12 mouse cellular contexts compared by ENCODE assay signal in the genomic region with DNA sequence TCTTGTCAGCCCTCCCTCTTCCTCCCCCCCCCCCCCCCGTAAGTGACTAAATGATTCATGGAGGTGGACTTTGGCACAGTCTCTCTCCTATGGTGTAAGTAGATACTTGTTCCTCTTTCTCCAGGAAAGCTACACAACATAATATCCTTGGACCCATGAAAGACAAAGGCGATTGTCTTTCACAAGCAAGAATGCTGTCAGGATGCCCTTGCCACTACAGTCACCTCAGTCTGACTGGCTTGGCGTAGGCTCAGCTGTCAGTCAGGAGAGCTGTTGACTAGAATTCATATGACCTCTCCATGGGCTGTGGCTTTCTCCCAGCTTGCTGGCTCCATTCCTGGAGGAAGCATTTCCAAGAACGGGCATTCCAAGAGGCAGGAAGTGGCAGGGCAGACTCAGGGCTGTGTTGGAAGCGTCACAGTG. TPM values are rescaled to one million over a fixed set of nuclear protein-coding genes. Genes with fewer than 3 reads are reported as not detected.
DNase-seq lines count a peak whose midpoint lies in the region; ATAC-seq and TF ChIP-seq lines count a peak whose summit lies in the region.
"Had no signal": no experiment of that assay in that cellular context is flagged by ENCODE, and none has a peak within 500 bp of the region (broad histone marks: within the 10 kb centered on the region; RNA-seq: fewer than 3 reads in every experiment).

No protein-coding gene starts in this region.

- H3K4me1 ChIP-seq in hindbrain, postnatal 0 days (ENCODE audit: insufficient read depth, low read length) = no peaks in the 10 kb centered on the region
- no peaks in the 10 kb centered on the region for H3K4me1 ChIP-seq in hindbrain, embryonic 16.5 days (ENCODE audit: control insufficient read depth, insufficient read depth, low read depth, low read length)
- H3K4me1 ChIP-seq in intestine, embryonic 16.5 days (ENCODE audit: control insufficient read depth, insufficient read depth, low read length) = no peaks in the 10 kb centered on the region
- H3K4me1 ChIP-seq in limb, embryonic 10.5 days = no peaks in the 10 kb centered on the region
- H3K4me1 ChIP-seq in forebrain, embryonic 16.5 days (replicated peaks; ENCODE audit: control insufficient read depth, insufficient read depth, low read length) = no peaks in the 10 kb centered on the region; the same call in 1 of the 2 replicates
- H3K4me1 ChIP-seq: liver, embryonic 15.5 days had no signal

- WGBS in hindbrain, postnatal 0 days = 44% methylated on average over 5 of the region's 5 CpGs
- WGBS in hindbrain, embryonic 16.5 days = 54% methylated on average over 4 of the region's 5 CpGs
- WGBS in intestine, embryonic 16.5 days = 56% methylated on average over 5 of the region's 5 CpGs
- 84% methylated on average over 5 of the region's 5 CpGs for WGBS in limb, embryonic 10.5 days
- 66% methylated on average over 5 of the region's 5 CpGs for WGBS in forebrain, embryonic 16.5 days

- no peak overlapping the region for H3K27ac ChIP-seq in hindbrain, postnatal 0 days
- H3K27ac ChIP-seq in hindbrain, embryonic 16.5 days (ENCODE audit: low read depth, low read length) = no peak overlapping the region
- H3K27ac ChIP-seq in intestine, embryonic 16.5 days (ENCODE audit: low read length) = no peak overlapping the region
- no peak overlapping the region for H3K27ac ChIP-seq in limb, embryonic 10.5 days
- H3K27ac ChIP-seq in forebrain, embryonic 16.5 days (ENCODE audit: low read length) = no peak overlapping the region
- H3K27ac ChIP-seq: hindbrain, embryonic 14.5 days; liver, embryonic 15.5 days had no signal

- H3K4me2 ChIP-seq in hindbrain, postnatal 0 days (ENCODE audit: low read depth, low read length) = no peak overlapping the region
- no peak overlapping the region for H3K4me2 ChIP-seq in hindbrain, embryonic 16.5 days (ENCODE audit: low read length)
- no peak overlapping the region for H3K4me2 ChIP-seq in intestine, embryonic 16.5 days (ENCODE audit: low read depth, low read length)
- H3K4me2 ChIP-seq in forebrain, embryonic 16.5 days (ENCODE audit: low read length) = no peak overlapping the region
- H3K4me2 ChIP-seq: hindbrain, embryonic 14.5 days; liver, embryonic 15.5 days had no signal

- H3K9ac ChIP-seq in hindbrain, postnatal 0 days (replicated peaks; ENCODE audit: low read length) = no peak overlapping the region
- no peak overlapping the region for H3K9ac ChIP-seq in hindbrain, embryonic 16.5 days (ENCODE audit: low read depth, low read length)
- no peak overlapping the region for H3K9ac ChIP-seq in intestine, embryonic 16.5 days (ENCODE audit: low read depth, low read length)
- no peak overlapping the region for H3K9ac ChIP-seq in forebrain, embryonic 16.5 days (replicated peaks; ENCODE audit: low read depth, low read length)
- H3K9ac ChIP-seq: hindbrain, embryonic 14.5 days; liver, embryonic 15.5 days had no signal

- H3K27me3 ChIP-seq in hindbrain, postnatal 0 days (ENCODE audit: insufficient read depth, low read length) = no peaks in the 10 kb centered on the region
- no peaks in the 10 kb centered on the region for H3K27me3 ChIP-seq in hindbrain, embryonic 16.5 days (replicated peaks; ENCODE audit: control insufficient read depth, insufficient read depth, low read length)
- no peaks in the 10 kb centered on the region for H3K27me3 ChIP-seq in intestine, embryonic 16.5 days (replicated peaks; ENCODE audit: control insufficient read depth, insufficient read depth, low read length)
- peaks cover 2% of the 10 kb centered on the region; the same call in 1 of the 2 replicates for H3K27me3 ChIP-seq in limb, embryonic 10.5 days (ENCODE audit: low read depth, poor library complexity, severe bottlenecking)
- H3K27me3 ChIP-seq in forebrain, embryonic 16.5 days (replicated peaks; ENCODE audit: control insufficient read depth, insufficient read depth, low read length) = no peaks in the 10 kb centered on the region

- H3K4me3 ChIP-seq in hindbrain, postnatal 0 days (ENCODE audit: low read length) = no peak overlapping the region
- H3K4me3 ChIP-seq in hindbrain, embryonic 16.5 days (ENCODE audit: low read length) = no peak overlapping the region
- H3K4me3 ChIP-seq in intestine, embryonic 16.5 days (ENCODE audit: low read length) = no peak overlapping the region
- H3K4me3 ChIP-seq in limb, embryonic 10.5 days = no peak overlapping the region
- H3K4me3 ChIP-seq in forebrain, embryonic 16.5 days (replicated peaks; ENCODE audit: low read length) = no peak overlapping the region
- H3K4me3 ChIP-seq: liver, embryonic 15.5 days had no signal

- peak; percentile 54 for DNase-seq in hindbrain, postnatal 0 days (ENCODE audit: low spot score)
- peak; percentile 74 for DNase-seq in fibroblast of lung, adult 2 months (ENCODE audit: low read depth)
- DNase-seq in lung, postnatal 36 days = peak; percentile 82
- DNase-seq in limb, embryonic 10.5 days (ENCODE audit: low spot score) = no peak
- DNase-seq in cerebellum, adult 11-12 months = no peak

- no peak for TF ChIP-seq CTCF in hindbrain, postnatal 0 days (IDR thresholded peaks at IDR 0.05; ENCODE audit: low read depth)

- peak; percentile 24; the same call in 1 of the 2 replicates for ATAC-seq in hindbrain, postnatal 0 days
- no peak for ATAC-seq in hindbrain, embryonic 16.5 days
- peak; percentile 56; the same call in 1 of the 2 replicates for ATAC-seq in intestine, embryonic 16.5 days
- ATAC-seq in forebrain, embryonic 16.5 days = no peak
- ATAC-seq: midbrain, embryonic 16.5 days had no signal

- no peaks in the 10 kb centered on the region for H3K36me3 ChIP-seq in hindbrain, postnatal 0 days (ENCODE audit: insufficient read depth, low read length)
- no peaks in the 10 kb centered on the region for H3K36me3 ChIP-seq in hindbrain, embryonic 16.5 days (ENCODE audit: control insufficient read depth, insufficient read depth, low read length)
- H3K36me3 ChIP-seq in intestine, embryonic 16.5 days (ENCODE audit: control insufficient read depth, insufficient read depth, low read length) = no peaks in the 10 kb centered on the region
- no peaks in the 10 kb centered on the region for H3K36me3 ChIP-seq in limb, embryonic 10.5 days
- no peaks in the 10 kb centered on the region for H3K36me3 ChIP-seq in forebrain, embryonic 16.5 days (ENCODE audit: control insufficient read depth, insufficient read depth)
- H3K36me3 ChIP-seq: liver, embryonic 15.5 days had no signal

- no peaks in the 10 kb centered on the region for H3K9me3 ChIP-seq in hindbrain, postnatal 0 days (ENCODE audit: low read length)
- H3K9me3 ChIP-seq in hindbrain, embryonic 16.5 days (ENCODE audit: control insufficient read depth, low read length) = no peaks in the 10 kb centered on the region
- H3K9me3 ChIP-seq in intestine, embryonic 16.5 days (ENCODE audit: control insufficient read depth, low read length) = no peaks in the 10 kb centered on the region
- H3K9me3 ChIP-seq in limb, embryonic 10.5 days (replicated peaks) = no peaks in the 10 kb centered on the region
- no peaks in the 10 kb centered on the region for H3K9me3 ChIP-seq in forebrain, embryonic 16.5 days (ENCODE audit: control insufficient read depth, low read length)
- H3K9me3 ChIP-seq: liver, embryonic 15.5 days had no signal

RNA-seq across cellular contexts. Expression of gene Ccdc65, which starts 6.2 kb away (rescaled TPM):
- total RNA-seq in hindbrain, postnatal 0 days (2014; rRNA removed) = 2.6 and 3.7 TPM in 2 replicates
- 7.7 and 10.4 TPM in 2 replicates for polyA plus RNA-seq in hindbrain, postnatal 0 days (2015; fragmentation: Nextera tagmentation; extraction: Ambion mirVana)
- 7.9 and 9.0 TPM in 2 replicates for polyA plus RNA-seq in hindbrain, embryonic 16.5 days (2015; fragmentation: Nextera tagmentation; extraction: Ambion mirVana)
- polyA plus RNA-seq in intestine, embryonic 16.5 days (2015; fragmentation: Nextera tagmentation; extraction: Ambion mirVana) = 0.66 and 0.70 TPM in 2 replicates
- 0.34 and 0.64 TPM in 2 replicates for polyA plus RNA-seq in limb, embryonic 10.5 days (2016; fragmentation: Nextera tagmentation; extraction: Ambion mirVana)
- polyA plus RNA-seq in forebrain, embryonic 16.5 days (2015; fragmentation: Nextera tagmentation; extraction: Ambion mirVana) = 2.9 and 4.2 TPM in 2 replicates
- total RNA-seq: MEL had no signal
- polyA plus RNA-seq: liver, embryonic 15.5 days had no signal

RNA-seq across cellular contexts. Expression of gene Fkbp11, which starts 13.8 kb away (rescaled TPM):
- 6.4 and 10.6 TPM in 2 replicates for total RNA-seq in hindbrain, postnatal 0 days (2014; rRNA removed)
- polyA plus RNA-seq in hindbrain, postnatal 0 days (2015; fragmentation: Nextera tagmentation; extraction: Ambion mirVana) = 5.0 and 6.6 TPM in 2 replicates
- 6.3 and 8.9 TPM in 2 replicates for polyA plus RNA-seq in hindbrain, embryonic 16.5 days (2015; fragmentation: Nextera tagmentation; extraction: Ambion mirVana)
- 96.8 and 108 TPM in 2 replicates for polyA plus RNA-seq in intestine, embryonic 16.5 days (2015; fragmentation: Nextera tagmentation; extraction: Ambion mirVana)
- 26.8 and 28.9 TPM in 2 replicates for polyA plus RNA-seq in limb, embryonic 10.5 days (2016; fragmentation: Nextera tagmentation; extraction: Ambion mirVana)
- 3.7 and 5.7 TPM in 2 replicates for polyA plus RNA-seq in forebrain, embryonic 16.5 days (2015; fragmentation: Nextera tagmentation; extraction: Ambion mirVana)

RNA-seq across cellular contexts. Expression of gene Rnd1, which starts 37.0 kb away (rescaled TPM):
- 22.3 and 26.7 TPM in 2 replicates for total RNA-seq in hindbrain, postnatal 0 days (2014; rRNA removed)
- 16.2 and 16.3 TPM in 2 replicates for polyA plus RNA-seq in hindbrain, postnatal 0 days (2015; fragmentation: Nextera tagmentation; extraction: Ambion mirVana)
- 12.6 and 16.7 TPM in 2 replicates for polyA plus RNA-seq in hindbrain, embryonic 16.5 days (2015; fragmentation: Nextera tagmentation; extraction: Ambion mirVana)
- polyA plus RNA-seq in intestine, embryonic 16.5 days (2015; fragmentation: Nextera tagmentation; extraction: Ambion mirVana) = 0.95 and 1.1 TPM in 2 replicates
- polyA plus RNA-seq in limb, embryonic 10.5 days (2016; fragmentation: Nextera tagmentation; extraction: Ambion mirVana) = 0.38 and 0.62 TPM in 2 replicates
- polyA plus RNA-seq in forebrain, embryonic 16.5 days (2015; fragmentation: Nextera tagmentation; extraction: Ambion mirVana) = 15.5 and 16.4 TPM in 2 replicates

RNA-seq across cellular contexts. Expression of gene Arf3, which starts 48.8 kb away (rescaled TPM):
- total RNA-seq in hindbrain, postnatal 0 days (2014; rRNA removed) = 127 TPM in 2 replicates
- 80.7 and 92.9 TPM in 2 replicates for polyA plus RNA-seq in hindbrain, postnatal 0 days (2015; fragmentation: Nextera tagmentation; extraction: Ambion mirVana)
- polyA plus RNA-seq in hindbrain, embryonic 16.5 days (2015; fragmentation: Nextera tagmentation; extraction: Ambion mirVana) = 107 TPM in 2 replicates
- polyA plus RNA-seq in intestine, embryonic 16.5 days (2015; fragmentation: Nextera tagmentation; extraction: Ambion mirVana) = 35.4 and 40.1 TPM in 2 replicates
- polyA plus RNA-seq in limb, embryonic 10.5 days (2016; fragmentation: Nextera tagmentation; extraction: Ambion mirVana) = 44.3 and 49.1 TPM in 2 replicates
- polyA plus RNA-seq in forebrain, embryonic 16.5 days (2015; fragmentation: Nextera tagmentation; extraction: Ambion mirVana) = 82.6 and 99.9 TPM in 2 replicates

RNA-seq across cellular contexts. Expression of gene Ddx23, which starts 51.5 kb away (rescaled TPM):
- 52.9 and 68.7 TPM in 2 replicates for total RNA-seq in hindbrain, postnatal 0 days (2014; rRNA removed)
- 20.1 and 23.4 TPM in 2 replicates for polyA plus RNA-seq in hindbrain, postnatal 0 days (2015; fragmentation: Nextera tagmentation; extraction: Ambion mirVana)
- 17.8 and 19.7 TPM in 2 replicates for polyA plus RNA-seq in hindbrain, embryonic 16.5 days (2015; fragmentation: Nextera tagmentation; extraction: Ambion mirVana)
- polyA plus RNA-seq in intestine, embryonic 16.5 days (2015; fragmentation: Nextera tagmentation; extraction: Ambion mirVana) = 15.6 and 17.6 TPM in 2 replicates
- 21.8 and 25.4 TPM in 2 replicates for polyA plus RNA-seq in limb, embryonic 10.5 days (2016; fragmentation: Nextera tagmentation; extraction: Ambion mirVana)
- 17.6 and 25.5 TPM in 2 replicates for polyA plus RNA-seq in forebrain, embryonic 16.5 days (2015; fragmentation: Nextera tagmentation; extraction: Ambion mirVana)

Comparison
In these comparisons a context has a peak if more than half of its experiments do, and no peak if none do; other contexts are left out.
1. ATAC-seq: peak in hindbrain, postnatal 0 days (single experiment) and intestine, embryonic 16.5 days (single experiment); none in hindbrain, embryonic 16.5 days (single experiment) and forebrain, embryonic 16.5 days (single experiment).
2. DNase-seq: peak in hindbrain, postnatal 0 days (single experiment), fibroblast of lung, adult 2 months (single experiment) and lung, postnatal 36 days (single experiment); none in limb, embryonic 10.5 days (single experiment) and cerebellum, adult 11-12 months (single experiment).